Mouse (Mus musculus) lung, postnatal 0 days (tissue): Measurements from ENCODE around the gene Rsbn1l.

Experiments used
- CTCF ChIP-seq: IDR thresholded peaks from 2 replicates; pipeline ENCODE4 v1.5.1; 2016; ENCODE audit warnings: antibody characterized with exemption, mild to moderate bottlenecking
- EP300 ChIP-seq: IDR thresholded peaks from 2 replicates; pipeline ENCODE4 v1.6.1; 2016; ENCODE audit warnings: antibody characterized with exemption, mild to moderate bottlenecking, control low read depth

GRCm38 (mm10) chr5:20906191-20906590 lies 50.0 kb downstream of the Rsbn1l start:
- TF ChIP-seq CTCF (no peak), EP300 (no peak)
